Mouse (Mus musculus): ENCODE measurements at regions not wholly inside any gene's neighbourhood (a gene's known extent, or its start where the extent isn't known, plus 50 kb on each side); places are given as distances from the start of the nearest gene placed in this dataset.

- no peak for DNase-seq
Measured at GRCm38 (mm10) chr13:113536306-113536705, 82.1 kb downstream of the Snx18 start.

GRCm38 (mm10) chr13:113534664-113535455 lies 83.5 kb downstream of the Snx18 start:
- no peak for DNase-seq

GRCm38 (mm10) chr13:113533884-113534445 lies 84.4 kb downstream of the Snx18 start:
- no peak for DNase-seq

GRCm38 (mm10) chr13:113526997-113527396 lies 91.4 kb downstream of the Snx18 start:
- no peak for DNase-seq

- DNase-seq = no peak
Measured at GRCm38 (mm10) chr13:113523503-113523902, 94.9 kb downstream of the Snx18 start.

- no peak for DNase-seq
Measured at GRCm38 (mm10) chr13:113518144-113518543, 100.2 kb downstream of the Snx18 start.

- no peak for DNase-seq
Measured at GRCm38 (mm10) chr13:113516102-113516501, 102.3 kb downstream of the Snx18 start.

- peak; percentile 38 for DNase-seq
Measured at GRCm38 (mm10) chr13:113515162-113515600, 103.2 kb downstream of the Snx18 start.

- peak; percentile 58 for DNase-seq
Measured at GRCm38 (mm10) chr13:113509403-113510185, 108.8 kb downstream of the Snx18 start.

- no peak for DNase-seq
Measured at GRCm38 (mm10) chr13:113508124-113508728, 110.1 kb downstream of the Snx18 start.

GRCm38 (mm10) chr13:113502528-113502927 lies 115.8 kb downstream of the Snx18 start:
- no peak for DNase-seq

- no peak for DNase-seq
Measured at GRCm38 (mm10) chr13:113502059-113502458, 116.3 kb downstream of the Snx18 start.

GRCm38 (mm10) chr13:113500373-113500990 lies 117.9 kb downstream of the Snx18 start:
- no peak for DNase-seq

GRCm38 (mm10) chr13:113499079-113499710 lies 119.2 kb downstream of the Snx18 start:
- no peak for DNase-seq

GRCm38 (mm10) chr13:113495595-113496285 lies 122.6 kb downstream of the Snx18 start:
- DNase-seq = no peak

GRCm38 (mm10) chr13:113495136-113495535 lies 123.2 kb downstream of the Snx18 start:
- no peak for DNase-seq

- DNase-seq = no peak
Measured at GRCm38 (mm10) chr13:113494688-113495087, 123.7 kb downstream of the Snx18 start.

GRCm38 (mm10) chr13:113489951-113490822 lies 128.2 kb downstream of the Snx18 start:
- DNase-seq = no peak

GRCm38 (mm10) chr13:113486368-113486955 lies 131.9 kb downstream of the Snx18 start:
- no peak for DNase-seq

- no peak for DNase-seq
Measured at GRCm38 (mm10) chr13:113485511-113485910, 132.9 kb downstream of the Snx18 start.

Measured in cerebellum, adult 9-11 months (tissue).